Mouse (Mus musculus) erythroblast, embryonic 14.5 days (primary cell): ENCODE results near the gene Dand5.

Experiments used
- GATA1 ChIP-seq: IDR thresholded peaks from 2 replicates; pipeline ENCODE4 v1.6.1; 2012; ENCODE audit warnings: low read length, inconsistent platforms, mixed read lengths
- TAL1 ChIP-seq: IDR thresholded peaks from 3 replicates; pipeline ENCODE4 v1.6.1; 2012; ENCODE audit warnings: low read length, inconsistent platforms, mixed read lengths

GRCm38 (mm10) chr8:84793134-84793533 is 29.5 kb downstream of the Dand5 start:
- no peak for TF ChIP-seq TAL1
- no peak for TF ChIP-seq GATA1
